In the genomic region with DNA sequence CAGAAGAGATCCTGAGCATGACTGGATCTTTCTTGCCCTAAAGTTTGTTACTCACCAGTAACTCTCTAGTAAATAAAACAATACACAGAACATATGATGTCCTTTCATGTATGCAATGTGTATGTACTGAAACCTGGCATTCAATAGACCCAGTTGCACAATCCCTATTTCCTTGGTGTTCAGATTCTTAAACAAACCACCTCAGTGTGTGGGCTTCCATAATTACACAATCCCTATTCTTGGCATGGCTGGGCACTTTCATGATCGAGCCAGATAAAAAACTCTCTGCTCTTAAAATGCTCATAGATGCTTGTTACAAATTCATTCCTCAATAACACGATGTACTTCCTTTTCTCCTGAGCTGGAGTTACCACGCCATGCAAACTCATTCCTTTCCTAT, we compare ENCODE assay signal across 27 mouse cellular contexts. TPM values are rescaled to one million over a fixed set of nuclear protein-coding genes. Genes with fewer than 3 reads are reported as not detected.
DNase-seq lines count a peak whose midpoint lies in the region; ATAC-seq lines count a peak whose summit lies in the region.
"Had no signal": no experiment of that assay in that cellular context is flagged by ENCODE, and none has a peak within 500 bp of the region (broad histone marks: within the 10 kb centered on the region; RNA-seq: fewer than 3 reads in every experiment).

No protein-coding gene starts in this region.

- ATAC-seq in frontal cortex, adult (ENCODE audit: low TSS enrichment): peak; percentile 66
- ATAC-seq: forebrain, embryonic 14.5 days; hindbrain, postnatal 0 days had no signal

- no peak for DNase-seq in frontal cortex, postnatal 10 days (ENCODE audit: low spot score in 2 of 2)
- DNase-seq in right cerebral cortex, adult 18-20 months: peak; percentile 3
- DNase-seq in right cerebral cortex, postnatal 10 days (ENCODE audit: low spot score in 2 of 2): no peak
- DNase-seq in gonadal fat pad, adult 2 months (ENCODE audit: low read depth): peak; percentile 85
- DNase-seq in left cerebral cortex, adult 18-20 months (ENCODE audit: low spot score in 2 of 2): no peak
- DNase-seq in kidney, adult 8-10 months: no peak
- DNase-seq: adrenal gland, postnatal 14 days; cerebellum, adult 2 months; cerebellum, postnatal 10 days; gastrocnemius, postnatal 10 days; heart, adult 2 months; heart, postnatal 14 days had no signal

RNA-seq across cellular contexts. Expression of a gene that starts 21.8 kb away (rescaled TPM):
- 0.43 and 0.79 TPM in 2 replicates for polyA plus RNA-seq in gonadal fat pad, adult 2 months (2012; rRNA removed)
- not detected for total RNA-seq in left cerebral cortex, adult 18-20 months (2021)
- total RNA-seq: adrenal gland, adult 18-20 months; adrenal gland, postnatal 14 days; gastrocnemius, postnatal 10 days; gastrocnemius, postnatal 4 days; heart, adult 2 months; heart, postnatal 14 days; hematopoietic stem cell, adult 5-6 weeks; hindbrain, postnatal 0 days; MEL had no signal
- polyA plus RNA-seq: C2C12; cerebellum, adult 2 months; embryonic facial prominence, embryonic 10.5 days; embryonic facial prominence, embryonic 14.5 days; forebrain, embryonic 10.5 days; forebrain, embryonic 14.5 days; heart, adult 2 months; heart, embryonic 11.5 days; heart, embryonic 15.5 days; hindbrain, embryonic 13.5 days; hindbrain, postnatal 0 days; intestine, embryonic 14.5 days had no signal

Comparison
In these comparisons a context has a peak if more than half of its experiments do, and no peak if none do; other contexts are left out.
1. DNase-seq: peak in right cerebral cortex, adult 18-20 months (single experiment) and gonadal fat pad, adult 2 months (single experiment); none in frontal cortex, postnatal 10 days (0 of 2), right cerebral cortex, postnatal 10 days (0 of 2), left cerebral cortex, adult 18-20 months (0 of 2) and kidney, adult 8-10 months (0 of 2).